Mouse (Mus musculus) T-helper 2 cell (primary cell): ENCODE results near the gene Gm44973.

Experiments
- in situ Hi-C: fragments of 300-600 bp; cut with MboI, MseI; formaldehyde crosslinking; loops from one replicate; pipeline ENCODE4 v1.15.1; 2025; ENCODE audit warnings: high pct_unique_total_duplicates

Gm44973 gene

GRCm38 (mm10) chr7:5079365-5080009 is 64.2 kb downstream of the Gm44973 start:
- in situ Hi-C loops: loop anchor here (25.0 kb wide), 1 partner anchor 1308 kb away; the partner anchor contains the start of genes Smim17 and Zfp28

GRCm38 (mm10) chr7:5080010-5080751 is 64.9 kb downstream of the Gm44973 start, which contains the start of gene Epn1:
Gene Epn1 (plus strand): TSS chr7:5080235.
- in situ Hi-C loops: loop anchor here (25.0 kb wide), 1 partner anchor 1307 kb away; the partner anchor contains the start of genes Smim17 and Zfp28

DNA sequence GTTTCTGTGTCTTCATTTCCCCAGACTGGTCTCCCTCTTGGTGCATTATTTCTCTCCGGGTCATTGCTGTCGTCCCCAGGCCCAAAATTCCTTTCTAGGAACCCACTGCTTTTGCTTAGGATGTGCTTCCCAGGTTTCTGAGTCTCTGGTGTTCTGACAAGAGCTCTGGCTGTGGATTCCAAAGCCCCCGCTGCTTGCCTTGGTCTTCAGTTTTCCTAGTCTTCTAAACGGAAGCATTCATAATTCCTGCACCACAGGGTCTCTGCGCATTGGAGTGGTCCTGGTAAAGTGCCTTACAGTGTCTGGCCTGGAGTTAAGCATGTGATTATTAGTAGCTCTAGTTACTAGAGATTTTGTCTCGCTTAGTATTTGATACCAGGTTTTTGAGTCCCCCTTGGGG is 65.5 kb downstream of the Gm44973 start:
- in situ Hi-C loops: loop anchor here (25.0 kb wide), 1 partner anchor 1306 kb away; the partner anchor contains the start of genes Smim17 and Zfp28

DNA sequence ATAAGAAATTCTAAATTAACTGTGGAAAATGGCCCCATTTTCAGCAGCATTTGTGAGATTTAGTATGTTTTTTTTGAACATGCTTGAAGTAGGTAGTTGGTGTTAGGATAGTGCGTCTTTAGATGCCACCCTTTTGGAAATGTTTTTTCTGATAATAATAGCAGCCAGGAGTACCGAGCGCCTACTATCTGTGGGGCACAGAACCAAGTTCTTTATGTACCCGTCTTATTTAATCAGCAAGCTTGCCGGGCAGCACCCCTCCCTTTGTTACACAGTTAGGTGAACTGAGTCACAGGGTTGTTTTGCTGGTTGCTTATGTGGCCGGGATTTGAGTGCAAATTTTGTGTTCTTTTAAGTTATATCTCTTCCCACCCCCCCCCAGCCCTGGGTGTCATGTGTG is 65.9 kb downstream of the Gm44973 start:
- in situ Hi-C loops: loop anchor here (25.0 kb wide), 1 partner anchor 1306 kb away; the partner anchor contains the start of genes Smim17 and Zfp28

GRCm38 (mm10) chr7:5081939-5082338 is 66.6 kb downstream of the Gm44973 start:
- in situ Hi-C loops: loop anchor here (25.0 kb wide), 1 partner anchor 1305 kb away; the partner anchor contains the start of genes Smim17 and Zfp28
